Mouse (Mus musculus): ENCODE measurements around the gene Rtf1. TPM values are rescaled to one million over a fixed set of nuclear protein-coding genes. Genes with fewer than 3 reads are reported as not detected.
A peak's percentile ranks its signal among the peaks of the same experiment; 100 is the strongest.
"Not testable (repeated sequence)": the region's sequence is repeated elsewhere in the genome, so short reads cannot be mapped to it uniquely, and the experiment has no call there.

The Rtf1 gene
- polyA plus RNA-seq, 1 experiment from 2014 or later, result 39.2 TPM

DNA sequence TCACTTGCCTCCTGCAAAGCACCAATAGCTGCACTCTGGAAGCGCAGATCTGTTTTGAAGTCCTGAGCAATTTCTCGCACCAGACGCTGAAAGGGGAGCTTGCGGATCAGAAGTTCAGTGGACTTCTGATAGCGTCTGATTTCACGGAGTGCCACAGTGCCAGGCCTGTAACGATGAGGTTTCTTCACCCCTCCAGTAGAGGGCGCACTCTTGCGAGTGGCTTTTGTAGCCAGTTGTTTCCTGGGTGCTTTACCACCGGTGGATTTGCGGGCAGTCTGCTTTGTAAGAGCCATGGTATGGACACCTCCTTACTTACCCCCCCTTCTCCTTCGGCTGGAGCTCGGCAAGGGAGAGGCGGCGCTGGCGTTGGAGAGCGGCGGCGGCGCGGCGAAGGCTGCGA is 9.1 kb upstream of the Rtf1 start:
- not testable (repeated sequence) for H3K27me3 ChIP-seq (replicated peaks; ENCODE audit: insufficient read depth, low read length); H3K4me3 ChIP-seq (ENCODE audit: low read depth, low read length); H3K9ac ChIP-seq (replicated peaks; ENCODE audit: low read depth); H3K4me2 ChIP-seq (replicated peaks; ENCODE audit: low read depth, low read length); DNase-seq (ENCODE audit: low spot score); ATAC-seq; H3K4me1 ChIP-seq (ENCODE audit: insufficient read depth, low read depth, low read length); H3K27ac ChIP-seq (ENCODE audit: low read length); H3K36me3 ChIP-seq (ENCODE audit: insufficient read depth, low read length); H3K9me3 ChIP-seq (ENCODE audit: low read length)
- 66% methylated on average over 18 of the region's 23 CpGs for WGBS
- TF ChIP-seq CTCF (IDR thresholded peaks at IDR 0.05), result peak; percentile 11; the same call in 1 of the 2 replicates

DNA sequence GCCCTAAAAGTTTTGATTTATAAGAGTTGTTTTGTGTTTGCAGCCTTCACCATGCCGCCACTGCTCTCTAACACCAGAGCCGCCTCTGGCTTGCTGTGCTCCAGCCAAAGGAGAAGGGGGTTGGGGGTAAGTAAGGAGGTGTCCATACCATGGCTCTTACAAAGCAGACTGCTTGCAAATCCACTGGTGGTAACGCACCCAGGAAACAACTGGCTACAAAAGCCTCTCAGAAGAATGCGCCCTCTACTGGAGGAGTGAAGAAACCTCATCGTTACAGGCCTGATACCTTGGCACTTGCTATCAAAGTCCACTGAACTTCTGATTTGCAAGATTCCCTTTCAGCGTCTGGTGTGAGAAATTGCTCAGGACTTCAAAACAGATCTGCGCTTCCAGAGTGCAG is 5.9 kb upstream of the Rtf1 start:
- DNase-seq (ENCODE audit: low spot score), result peak; percentile 68
- no peak for ATAC-seq
- Histone ChIP-seq H3K4me2 (replicated peaks; ENCODE audit: low read depth, low read length) (no peak overlapping the region), H3K36me3 (ENCODE audit: insufficient read depth, low read length) (no peaks in the 10 kb centered on the region), H3K27ac (ENCODE audit: low read length) (no peak overlapping the region), H3K4me1 (ENCODE audit: insufficient read depth, low read depth, low read length) (no peaks in the 10 kb centered on the region), H3K9me3 (ENCODE audit: low read length) (no peaks in the 10 kb centered on the region), H3K27me3 (replicated peaks; ENCODE audit: insufficient read depth, low read length) (no peaks in the 10 kb centered on the region), H3K9ac (replicated peaks; ENCODE audit: low read depth) (no peak overlapping the region), H3K4me3 (ENCODE audit: low read depth, low read length) (no peak overlapping the region)
- 15% methylated on average over 7 of the region's 7 CpGs for WGBS
- TF ChIP-seq EP300 (IDR thresholded peaks at IDR 0.05) (no peak), CTCF (IDR thresholded peaks at IDR 0.05) (peak; percentile 74)

DNA sequence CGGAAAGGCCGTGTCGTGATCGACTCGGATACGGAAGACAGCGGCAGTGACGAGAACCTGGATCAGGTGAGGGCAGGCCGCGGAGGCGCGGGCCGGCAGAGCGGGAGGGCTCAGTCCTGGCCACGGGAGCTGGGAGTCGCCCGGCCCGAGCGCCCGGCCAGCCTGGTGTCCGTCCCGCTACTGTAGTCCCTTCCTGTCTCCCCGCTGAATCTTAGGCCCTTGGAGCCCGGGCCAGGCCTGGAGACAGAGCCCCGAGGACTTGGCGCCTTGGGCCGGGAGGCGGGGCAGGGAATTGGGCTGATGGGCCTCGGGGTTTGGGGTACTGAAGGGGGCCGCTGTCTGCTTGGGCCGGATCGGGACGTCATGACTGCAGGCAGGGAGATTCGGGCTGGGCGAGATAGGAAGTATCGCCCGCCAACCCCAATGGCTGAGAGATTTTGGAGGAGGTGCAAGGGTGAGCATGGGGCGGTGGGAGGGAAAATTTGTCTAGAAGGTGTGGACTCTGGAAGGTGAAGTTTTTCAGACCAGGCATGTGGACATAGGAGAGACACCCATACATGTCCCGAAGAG is 432 bp downstream of the Rtf1 start:
- Histone ChIP-seq H3K36me3 (ENCODE audit: insufficient read depth, low read length) (no peaks in the 10 kb centered on the region), H3K9me3 (ENCODE audit: low read length) (no peaks in the 10 kb centered on the region), H3K27me3 (replicated peaks; ENCODE audit: insufficient read depth, low read length) (no peaks in the 10 kb centered on the region), H3K27ac (ENCODE audit: low read length) (peak overlapping the region; percentile 92), H3K4me3 (ENCODE audit: low read depth, low read length) (peak overlapping the region; percentile 80), H3K4me1 (ENCODE audit: insufficient read depth, low read depth, low read length) (no peaks in the 10 kb centered on the region), H3K9ac (replicated peaks; ENCODE audit: low read depth) (peak overlapping the region; percentile 90), H3K4me2 (replicated peaks; ENCODE audit: low read depth, low read length) (peak overlapping the region; percentile 87)
- under 1% methylated on average over 37 of the region's 39 CpGs for WGBS
- no peak for TF ChIP-seq EP300 (IDR thresholded peaks at IDR 0.05)
- no peak for TF ChIP-seq CTCF (IDR thresholded peaks at IDR 0.05)
- peak; percentile 86 for ATAC-seq
- DNase-seq (ENCODE audit: low spot score), result peak; percentile 64

DNA sequence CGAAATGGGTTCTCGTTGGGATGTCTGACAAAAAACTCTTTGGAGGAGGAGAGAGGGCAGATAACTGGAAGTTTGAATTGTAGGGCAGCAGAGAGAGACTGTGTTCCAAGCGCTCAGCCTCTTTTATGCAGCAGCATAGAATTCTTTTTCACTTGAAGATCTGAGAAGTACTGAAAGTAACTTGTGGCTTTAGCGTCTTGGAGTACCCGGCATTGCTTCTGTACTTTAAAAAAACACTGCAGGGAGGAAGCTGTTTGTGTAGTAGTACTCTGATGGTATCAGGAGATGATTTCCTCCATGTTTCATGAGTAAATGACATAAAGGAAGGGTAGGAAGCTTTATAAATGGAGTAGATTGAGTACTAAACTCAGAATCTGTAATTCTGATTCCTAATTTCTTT is 963 bp downstream of the Rtf1 start:
- TF ChIP-seq CTCF (IDR thresholded peaks at IDR 0.05), result no peak
- TF ChIP-seq EP300 (IDR thresholded peaks at IDR 0.05), result no peak
- 1% methylated on average over 5 of the region's 5 CpGs for WGBS
- no peak for ATAC-seq

DNA sequence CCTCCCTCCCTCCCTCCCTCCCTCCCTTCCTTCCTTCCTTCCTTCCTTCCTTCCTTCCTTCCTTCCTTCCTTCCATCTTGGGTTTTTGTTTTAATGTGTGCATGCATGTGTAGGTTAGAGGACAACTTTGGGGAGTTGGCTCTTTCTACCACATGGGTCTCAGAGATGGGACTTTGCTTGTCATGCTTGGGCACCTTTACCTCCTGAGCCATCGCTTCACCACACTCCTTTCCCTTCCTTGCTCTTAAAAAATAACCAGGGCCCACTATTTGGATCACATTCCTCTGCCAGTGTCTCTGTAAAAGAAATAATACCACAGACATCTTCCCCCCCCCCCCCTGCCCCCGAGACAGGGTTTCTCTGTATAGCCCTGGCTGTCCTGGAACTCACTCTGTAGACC is 8.8 kb downstream of the Rtf1 start:
- no peak overlapping the region for H3K9ac ChIP-seq (replicated peaks; ENCODE audit: low read depth)
- H3K4me2 ChIP-seq (replicated peaks; ENCODE audit: low read depth, low read length), result no peak overlapping the region
- WGBS, result 100% methylated on average over 1 of the region's 2 CpGs
- H3K27me3 ChIP-seq (replicated peaks; ENCODE audit: insufficient read depth, low read length), result no peaks in the 10 kb centered on the region
- no peaks in the 10 kb centered on the region for H3K4me1 ChIP-seq (ENCODE audit: insufficient read depth, low read depth, low read length)
- no peaks in the 10 kb centered on the region for H3K36me3 ChIP-seq (ENCODE audit: insufficient read depth, low read length)
- no peaks in the 10 kb centered on the region for H3K9me3 ChIP-seq (ENCODE audit: low read length)
- H3K4me3 ChIP-seq (ENCODE audit: low read depth, low read length), result no peak overlapping the region
- ATAC-seq (no peak), DNase-seq (ENCODE audit: low spot score) (no peak)
- TF ChIP-seq EP300 (IDR thresholded peaks at IDR 0.05) (no peak), CTCF (IDR thresholded peaks at IDR 0.05) (no peak)
- H3K27ac ChIP-seq (ENCODE audit: low read length), result no peak overlapping the region

More for the DNA sequence above, 963 bp downstream of the Rtf1 start:
- Histone ChIP-seq H3K4me2 (replicated peaks; ENCODE audit: low read depth, low read length) (peak overlapping the region; percentile 87), H3K27me3 (replicated peaks; ENCODE audit: insufficient read depth, low read length) (no peaks in the 10 kb centered on the region), H3K9me3 (ENCODE audit: low read length) (no peaks in the 10 kb centered on the region), H3K4me1 (ENCODE audit: insufficient read depth, low read depth, low read length) (no peaks in the 10 kb centered on the region), H3K9ac (replicated peaks; ENCODE audit: low read depth) (peak overlapping the region; percentile 90), H3K36me3 (ENCODE audit: insufficient read depth, low read length) (no peaks in the 10 kb centered on the region), H3K4me3 (ENCODE audit: low read depth, low read length) (peak overlapping the region; percentile 80), H3K27ac (ENCODE audit: low read length) (no peak overlapping the region)
- peak; percentile 16 for DNase-seq (ENCODE audit: low spot score)

DNA sequence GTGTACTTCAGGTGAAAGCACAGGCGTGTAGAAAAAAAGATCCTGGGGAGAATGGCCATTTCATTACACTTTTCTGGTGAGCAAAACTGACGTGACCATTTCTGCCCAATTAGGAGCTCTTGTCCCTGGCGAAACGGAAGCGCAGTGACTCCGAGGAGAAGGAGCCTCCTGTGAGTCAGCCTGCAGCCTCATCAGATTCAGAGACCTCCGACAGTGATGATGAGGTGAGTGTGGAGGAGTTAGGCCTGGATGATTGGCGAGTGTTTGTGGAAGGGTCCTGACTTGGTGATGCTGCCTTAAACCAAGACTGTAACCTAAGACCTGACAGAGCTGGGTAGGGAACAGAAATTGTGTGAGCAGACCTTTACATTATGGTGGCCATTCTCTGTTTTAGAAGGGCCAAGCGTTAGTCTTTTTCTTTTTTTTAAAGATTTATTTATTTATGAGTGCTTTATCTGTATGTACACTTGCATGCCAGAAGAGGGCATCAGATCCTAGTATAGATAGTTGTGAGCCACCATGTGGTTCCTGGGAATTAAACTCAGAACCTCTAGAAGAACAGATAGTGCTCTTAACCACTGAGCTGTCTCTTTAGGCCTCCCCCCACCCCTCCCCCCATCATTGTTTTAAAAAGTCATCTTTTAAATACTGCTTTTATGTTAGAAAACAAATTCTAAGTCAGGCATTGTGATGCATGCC is 17.3 kb downstream of the Rtf1 start:
- H3K27ac ChIP-seq (ENCODE audit: low read length), result no peak overlapping the region
- H3K4me3 ChIP-seq (ENCODE audit: low read depth, low read length), result no peak overlapping the region
- no peaks in the 10 kb centered on the region for H3K4me1 ChIP-seq (ENCODE audit: insufficient read depth, low read depth, low read length)
- no peaks in the 10 kb centered on the region for H3K9me3 ChIP-seq (ENCODE audit: low read length)
- H3K36me3 ChIP-seq (ENCODE audit: insufficient read depth, low read length), result no peaks in the 10 kb centered on the region
- 64% methylated on average over 9 of the region's 9 CpGs for WGBS
- H3K27me3 ChIP-seq (replicated peaks; ENCODE audit: insufficient read depth, low read length), result no peaks in the 10 kb centered on the region
- ATAC-seq (peak; percentile 78), DNase-seq (ENCODE audit: low spot score) (peak; percentile 42)
- no peak overlapping the region for H3K4me2 ChIP-seq (replicated peaks; ENCODE audit: low read depth, low read length)
- TF ChIP-seq CTCF (IDR thresholded peaks at IDR 0.05) (peak; percentile 50), EP300 (IDR thresholded peaks at IDR 0.05) (no peak)
- no peak overlapping the region for H3K9ac ChIP-seq (replicated peaks; ENCODE audit: low read depth)
